Mouse (Mus musculus) right cerebral cortex, adult 18-20 months (tissue): Measurements from ENCODE around the gene Dnm3.

Experiments used
- DNase-seq: peaks from one replicate; pipeline ENCODE4 v3.0.0; 2022; ENCODE audit warnings: mixed read lengths

Dnm3 gene

DNA sequence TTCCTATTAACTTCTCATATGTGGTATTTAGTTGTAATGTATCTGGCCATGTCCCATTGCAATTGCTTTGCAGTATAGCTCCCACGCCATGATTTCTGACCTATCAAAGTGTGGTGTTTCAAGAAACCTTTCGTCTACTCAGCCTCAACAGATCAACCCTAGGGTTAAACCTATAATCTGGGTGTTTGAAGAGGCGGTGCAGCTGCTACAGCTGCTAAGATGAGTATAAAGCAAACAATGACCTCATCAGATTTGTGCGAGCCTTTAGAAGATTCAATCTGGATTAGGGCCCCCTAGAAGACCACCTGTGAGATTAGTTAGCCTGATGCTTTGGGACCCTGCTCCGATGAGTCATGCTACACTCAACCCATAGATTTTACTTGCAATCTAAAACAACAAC, 321.0 kb downstream of the Dnm3 start:
- no peak for DNase-seq

DNA sequence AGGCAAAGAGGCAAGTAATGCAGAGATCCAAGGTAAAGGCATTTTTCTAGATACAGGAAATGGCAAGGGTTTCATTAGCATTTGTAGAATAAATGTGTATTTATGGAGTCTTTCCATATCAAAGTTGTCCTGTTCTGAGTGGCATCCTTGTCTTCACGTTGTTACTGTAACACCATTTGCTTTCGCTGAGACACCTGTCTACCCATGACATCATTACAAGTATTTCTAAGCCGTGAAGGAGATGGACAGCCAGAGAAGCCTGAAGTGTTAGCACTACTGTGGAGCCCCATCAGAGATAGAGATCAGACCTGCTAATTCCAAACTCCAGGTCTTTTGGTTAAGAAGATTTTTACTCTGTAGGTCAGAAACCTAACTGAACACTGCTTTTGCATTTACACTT, 322.3 kb downstream of the Dnm3 start:
- DNase-seq = no peak

DNA sequence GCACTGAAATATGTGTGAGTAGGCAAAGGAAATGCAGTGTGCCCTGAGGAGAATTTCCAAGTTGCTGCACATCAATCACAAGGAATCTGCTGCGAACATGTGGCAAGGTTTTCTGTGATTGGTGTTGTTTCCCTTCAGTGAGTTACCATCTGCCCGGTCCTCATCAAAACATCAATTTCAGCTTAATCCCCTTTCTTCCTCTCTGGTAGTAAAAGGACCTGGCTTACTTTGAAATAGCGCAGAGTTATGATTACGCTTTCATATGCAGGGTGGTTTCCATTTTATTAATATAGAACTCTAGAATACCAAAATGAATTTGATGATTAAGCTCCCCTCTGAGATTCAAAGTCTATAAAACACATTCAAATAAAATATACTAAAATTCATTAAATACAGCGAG, 324.7 kb downstream of the Dnm3 start:
- DNase-seq = no peak

DNA sequence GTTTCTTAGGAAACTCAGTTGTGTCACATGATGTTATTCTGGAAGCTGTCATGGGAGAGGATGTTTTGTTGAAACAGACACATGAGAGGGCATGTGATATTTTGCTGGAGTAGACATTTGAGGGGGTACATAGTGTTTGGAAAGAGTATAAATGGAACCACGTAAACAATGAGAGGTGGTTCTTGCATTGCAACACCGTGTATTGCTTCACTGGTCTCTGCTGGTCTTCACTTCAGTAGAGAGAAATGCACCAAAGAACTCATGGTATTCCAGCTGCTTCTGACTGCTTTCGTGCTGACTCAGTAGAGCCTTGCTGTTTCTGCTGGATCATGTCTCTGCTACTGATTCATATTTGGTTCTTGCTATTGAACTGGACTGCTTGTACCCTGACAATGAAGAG, 328.1 kb downstream of the Dnm3 start:
- DNase-seq = no peak

DNA sequence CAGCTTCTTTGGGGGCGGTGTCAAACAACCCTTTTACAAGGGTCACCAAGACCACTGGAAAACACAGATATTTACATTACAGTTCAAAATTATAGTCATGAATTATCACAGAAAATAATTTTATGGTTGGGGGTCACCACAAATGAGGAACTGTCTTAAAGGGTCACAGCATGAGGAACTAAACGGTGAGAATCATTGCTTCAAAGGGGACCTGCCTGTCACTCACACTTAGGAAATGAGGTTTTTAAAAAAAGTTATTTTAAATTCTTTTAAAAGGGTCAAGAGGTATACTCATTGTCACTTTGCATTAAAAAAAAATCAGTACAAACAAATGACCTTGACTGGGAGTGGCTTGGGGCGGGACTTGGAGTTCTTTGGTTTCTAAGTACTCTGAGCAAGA, 330.3 kb downstream of the Dnm3 start:
- no peak for DNase-seq

DNA sequence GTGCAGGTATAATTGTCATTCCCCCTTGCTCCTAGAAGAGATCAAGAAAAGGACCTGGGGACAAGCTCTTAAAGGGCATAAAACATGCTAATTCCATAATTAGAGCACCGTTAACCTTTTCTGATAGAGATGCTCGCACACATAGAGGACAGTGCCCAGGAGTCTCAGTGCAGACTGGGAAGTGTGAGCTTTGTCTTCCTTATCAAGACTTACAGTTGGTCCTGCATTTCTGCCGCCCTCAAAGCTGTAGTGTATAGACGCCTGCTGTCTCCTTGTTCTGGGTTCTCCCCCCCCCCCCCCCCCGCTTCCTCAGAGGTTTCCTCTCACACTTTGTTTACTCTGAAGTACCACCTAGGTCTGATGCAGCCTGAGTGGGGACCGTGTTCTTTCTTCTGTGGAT, 332.1 kb downstream of the Dnm3 start:
- DNase-seq = no peak

DNA sequence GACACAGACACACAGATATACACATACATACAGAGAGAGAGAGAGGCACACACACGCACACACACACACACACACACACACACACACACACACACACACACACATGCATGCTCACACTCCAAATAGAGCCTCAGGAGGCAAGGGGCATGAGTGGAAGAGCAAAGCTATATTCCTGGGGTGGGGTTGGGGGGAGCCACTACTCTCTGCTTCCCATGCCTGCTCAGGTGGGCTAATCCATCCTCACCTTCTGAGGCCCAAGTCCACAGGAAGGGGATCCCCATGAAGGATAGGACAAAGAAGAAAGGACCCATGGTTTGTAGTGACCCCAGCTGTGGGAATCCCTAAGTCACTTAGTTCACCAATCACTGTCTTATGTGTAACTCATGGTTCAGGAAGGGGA, 332.8 kb downstream of the Dnm3 start:
- DNase-seq = no peak

DNA sequence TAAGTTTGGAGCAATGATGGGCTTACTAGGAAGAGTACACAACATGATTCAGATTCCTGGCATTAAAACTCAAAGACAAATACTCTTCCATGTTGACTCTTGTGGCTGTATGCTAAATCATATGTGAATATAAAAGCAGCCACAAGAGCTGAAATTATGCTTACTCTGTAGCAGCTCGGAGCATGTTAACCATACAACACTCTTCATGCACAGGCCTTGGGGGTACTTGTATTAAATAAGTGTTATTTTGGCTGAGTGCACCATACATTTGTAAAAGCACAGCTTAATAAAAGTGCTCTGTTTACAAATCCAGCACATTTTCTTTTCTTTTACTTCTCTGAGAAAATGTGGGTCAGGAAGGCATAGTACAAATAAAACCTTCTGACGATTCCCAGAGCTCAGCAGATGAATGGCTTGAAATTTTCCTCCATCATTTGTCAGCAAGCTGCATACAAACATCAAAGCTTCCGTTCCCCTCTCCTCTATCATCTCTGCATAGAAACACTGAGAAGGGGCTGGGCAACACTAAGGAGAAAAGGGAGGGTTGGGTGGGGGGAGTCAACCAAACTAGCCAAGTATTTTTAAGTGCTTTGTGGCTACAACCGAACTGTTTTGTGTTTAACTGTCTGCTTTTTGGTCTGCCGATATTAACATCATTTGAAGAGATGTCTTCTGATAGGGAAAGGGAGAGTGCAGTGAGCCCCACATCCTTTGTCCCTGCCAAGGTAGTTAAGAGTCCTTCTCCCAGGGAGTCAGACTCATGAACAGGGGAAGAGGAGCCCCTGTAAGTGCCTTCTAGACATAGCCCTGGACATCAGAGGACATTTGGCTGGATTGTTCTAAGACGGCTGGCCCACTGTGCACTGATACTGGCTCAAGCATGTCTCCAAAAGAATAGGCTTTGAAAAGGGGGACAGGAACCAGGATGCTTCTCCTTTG, 333.6 kb downstream of the Dnm3 start:
- no peak for DNase-seq

DNA sequence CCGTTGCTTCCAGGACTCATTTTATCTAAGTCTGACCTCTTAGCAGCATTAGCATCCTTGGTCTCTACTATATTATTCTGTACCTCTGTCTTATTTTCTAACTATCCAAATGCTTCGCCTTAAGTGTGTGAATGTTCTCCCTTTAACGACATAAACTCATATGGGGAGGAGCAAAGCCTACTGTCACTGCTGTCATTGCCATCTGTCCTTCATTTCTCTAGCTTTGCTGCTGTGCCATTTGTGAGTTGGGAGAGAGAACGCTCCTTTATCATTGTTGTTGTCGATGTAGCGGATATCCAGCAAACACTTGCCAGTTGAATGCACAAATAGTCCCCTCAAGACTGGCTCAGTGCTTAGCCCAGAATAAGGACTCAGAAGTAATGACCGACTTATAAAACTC, 335.5 kb downstream of the Dnm3 start:
- no peak for DNase-seq

DNA sequence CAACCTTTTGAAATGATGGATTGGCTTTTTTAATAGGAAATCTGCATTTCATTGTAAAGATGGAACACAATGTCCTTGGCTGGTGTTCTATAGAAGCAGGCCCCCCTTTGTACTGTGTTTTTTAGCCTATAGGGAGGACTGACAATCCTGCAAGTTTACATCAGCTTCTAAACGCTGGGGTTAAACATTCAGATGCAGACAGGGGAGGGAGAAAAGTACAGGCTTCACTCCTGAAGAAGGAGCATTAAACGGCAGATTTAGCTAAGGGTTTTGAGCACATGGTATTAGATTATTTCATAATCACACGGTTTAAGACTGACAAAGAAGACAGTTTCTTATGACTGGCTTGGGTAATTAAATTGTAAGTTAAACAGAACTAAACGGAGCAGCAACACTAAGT, 341.5 kb downstream of the Dnm3 start:
- no peak for DNase-seq

DNA sequence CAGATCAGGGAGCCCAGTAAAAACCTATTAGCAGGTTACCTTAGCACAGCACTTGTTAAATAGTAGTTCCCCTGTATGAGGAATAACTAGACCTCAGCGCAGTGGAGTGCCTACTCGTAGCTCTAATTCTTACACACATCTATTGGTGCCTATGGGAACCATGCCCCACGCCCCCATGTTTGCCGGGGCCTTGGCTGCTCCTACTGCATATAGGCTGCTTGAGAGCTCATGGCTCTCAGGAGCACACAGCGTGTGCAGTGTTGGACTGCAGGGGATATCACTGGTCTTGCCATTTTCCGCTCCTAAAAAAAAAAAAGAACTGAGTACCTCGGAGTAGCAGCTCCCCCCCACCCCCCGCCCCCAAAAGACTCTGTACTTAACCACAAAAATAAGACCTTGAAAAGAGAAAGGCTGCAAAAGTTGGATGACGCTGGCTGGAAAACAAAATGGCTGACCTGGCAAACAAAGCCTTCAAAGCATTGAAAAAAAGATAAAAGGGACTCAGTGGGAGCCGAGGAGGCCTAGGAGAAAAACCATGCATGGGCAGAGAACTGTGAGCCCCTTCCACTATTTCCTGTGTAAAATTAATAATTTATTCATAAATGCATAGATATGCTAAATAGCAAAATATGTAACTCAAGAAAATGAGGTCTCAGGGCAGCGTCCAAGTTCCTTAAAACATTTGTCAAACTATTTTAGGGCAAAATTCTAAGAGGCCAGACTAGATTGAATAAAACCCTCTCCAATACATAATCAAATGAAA, 342.2 kb downstream of the Dnm3 start:
- no peak for DNase-seq

DNA sequence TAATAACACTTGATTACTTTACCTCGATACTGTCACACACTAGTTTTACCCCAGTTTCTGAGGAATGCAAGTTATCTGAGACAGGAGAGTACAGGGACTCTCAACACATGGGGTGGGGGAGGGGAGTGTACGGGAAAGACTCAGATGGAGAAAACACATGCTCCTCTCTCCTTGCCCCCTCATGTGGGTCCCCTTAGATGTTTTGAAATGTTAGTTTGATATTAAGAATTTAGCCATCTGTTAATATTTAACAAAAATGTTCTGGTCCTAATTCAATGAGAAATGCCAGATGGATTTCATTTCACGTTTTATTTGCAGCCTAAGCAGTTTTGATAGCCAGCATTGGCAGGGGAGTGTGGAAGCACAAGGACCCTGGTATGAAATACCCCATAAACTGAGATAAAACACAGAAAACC, 343.2 kb downstream of the Dnm3 start:
- DNase-seq = no peak

DNA sequence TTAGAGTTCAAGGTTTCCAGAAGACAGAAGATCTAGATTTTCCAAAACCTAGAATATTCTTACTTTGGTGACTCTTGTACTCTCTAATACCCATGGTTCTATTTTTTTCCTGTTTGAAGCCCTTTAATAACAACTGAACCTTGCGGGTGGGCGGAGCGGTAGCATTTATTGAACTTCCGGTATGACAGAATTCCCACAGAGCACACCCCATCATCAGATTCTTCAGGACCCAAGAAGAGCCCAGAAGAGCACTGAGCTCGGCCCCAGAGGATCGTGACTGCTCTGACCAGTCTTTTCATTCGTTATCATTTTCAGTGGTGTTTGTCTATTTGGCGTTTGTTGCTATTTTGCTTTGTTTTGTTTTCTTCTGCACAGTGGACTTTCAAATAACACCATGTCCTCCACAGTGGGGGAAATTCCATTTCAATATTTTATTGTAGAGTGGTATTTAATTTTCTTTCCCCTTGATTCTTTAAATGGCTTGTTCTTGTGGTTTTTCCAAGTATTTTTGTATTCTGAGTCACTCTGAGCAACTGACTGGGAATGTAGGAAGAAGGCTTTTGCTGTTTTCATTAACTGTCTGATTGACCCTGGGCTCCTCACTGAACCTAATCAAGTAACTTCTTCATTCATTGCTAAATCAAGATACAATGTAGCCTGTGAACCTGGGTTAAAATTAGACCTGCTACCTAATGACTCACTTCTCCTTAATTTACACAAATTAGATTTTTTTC, 344.8 kb downstream of the Dnm3 start:
- no peak for DNase-seq

DNA sequence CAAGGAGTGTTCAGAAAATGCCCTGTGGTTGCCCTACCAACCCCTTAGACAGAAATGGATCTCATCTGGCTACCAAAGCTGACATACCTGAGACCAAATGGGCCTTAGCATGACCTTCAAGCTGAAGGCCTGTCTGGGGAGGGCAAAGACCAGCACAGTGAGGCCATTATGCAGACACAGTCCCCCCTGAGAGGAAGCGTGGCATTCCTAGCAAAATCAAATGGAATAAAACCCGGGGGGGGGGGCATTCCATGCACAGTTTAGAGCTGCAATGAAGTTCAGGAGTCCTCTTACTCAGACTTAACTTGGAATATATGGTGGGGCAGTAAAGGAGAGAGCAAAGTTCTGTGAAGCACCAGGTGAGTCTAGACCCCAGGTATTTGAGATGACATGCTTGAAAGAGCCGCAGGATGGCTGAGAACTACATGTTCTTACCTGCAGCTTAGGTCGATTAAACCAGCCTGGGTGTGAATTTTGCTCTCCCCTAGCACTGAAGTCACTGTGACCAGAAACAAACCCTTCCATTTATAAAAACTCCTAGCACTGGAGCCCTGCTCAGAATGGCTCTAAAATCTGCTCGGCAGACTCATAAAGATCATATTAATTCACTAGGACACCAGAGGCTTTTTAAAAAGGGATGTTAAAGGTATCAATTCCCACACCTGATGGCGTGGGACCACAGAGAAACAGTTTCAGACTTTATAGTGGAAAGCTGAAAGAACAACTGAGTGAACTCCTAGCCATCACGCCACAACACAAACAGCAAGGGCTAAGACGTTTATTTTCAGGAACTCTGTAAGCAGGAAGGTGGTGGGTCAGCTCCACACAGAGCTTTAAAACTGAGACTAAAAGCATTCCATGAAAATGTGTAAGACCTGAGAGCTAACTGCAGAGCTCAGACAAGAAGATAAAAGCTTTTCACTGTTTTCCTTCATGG, 350.7 kb downstream of the Dnm3 start:
- DNase-seq = no peak

DNA sequence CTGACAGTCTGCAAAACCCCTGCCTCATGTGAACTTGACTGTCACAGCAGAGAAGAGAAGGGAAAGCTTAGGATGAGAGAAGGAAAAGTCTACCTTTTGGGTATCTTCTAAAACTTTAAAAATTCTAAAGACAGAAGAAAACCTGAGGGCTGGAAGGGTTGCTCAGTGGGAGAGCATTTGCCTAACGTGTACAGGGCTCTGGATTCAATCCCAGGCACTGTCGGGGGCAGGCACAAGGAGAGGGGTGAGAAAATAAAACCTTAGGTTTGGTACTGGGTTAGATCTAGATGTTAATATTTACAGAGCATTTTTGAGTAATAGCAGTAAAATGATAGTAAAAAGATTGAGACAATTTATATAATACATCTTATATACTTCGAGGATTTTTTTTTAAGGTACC, 353.4 kb downstream of the Dnm3 start:
- DNase-seq = no peak

DNA sequence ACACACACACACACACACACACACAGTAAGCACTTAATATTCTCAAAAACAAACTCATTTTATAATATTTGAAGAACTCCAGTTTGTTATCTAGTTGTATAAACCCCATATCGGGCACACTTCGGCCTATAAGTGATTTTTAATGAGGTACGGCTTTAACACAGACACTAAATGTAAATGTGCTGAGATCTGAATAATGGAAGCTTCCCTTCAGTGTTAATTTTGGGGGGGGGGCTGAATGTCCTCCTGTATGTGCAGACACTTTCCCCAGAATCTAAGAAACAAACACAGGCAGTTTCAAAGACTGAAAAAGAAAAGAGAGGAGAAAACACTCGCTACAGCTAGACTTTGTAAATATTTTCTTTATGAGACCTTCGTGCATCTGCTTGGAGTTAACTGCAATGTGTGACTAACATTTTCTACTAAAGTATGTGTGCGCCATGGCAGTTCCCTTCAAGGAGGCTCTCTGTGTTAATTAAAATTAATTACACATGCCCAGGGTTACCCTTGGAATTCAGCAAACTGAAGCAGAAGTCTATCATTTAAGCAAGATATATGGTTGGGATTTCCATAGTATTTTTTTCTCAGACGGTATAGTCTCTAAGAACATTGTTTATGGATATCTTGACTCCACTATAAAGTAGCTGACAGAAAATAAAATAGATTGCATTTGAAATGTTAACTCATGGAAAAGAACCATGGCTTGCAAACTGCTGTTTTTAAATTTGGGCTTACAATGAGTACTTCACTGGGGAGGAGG, 356.2 kb downstream of the Dnm3 start:
- DNase-seq = no peak

DNA sequence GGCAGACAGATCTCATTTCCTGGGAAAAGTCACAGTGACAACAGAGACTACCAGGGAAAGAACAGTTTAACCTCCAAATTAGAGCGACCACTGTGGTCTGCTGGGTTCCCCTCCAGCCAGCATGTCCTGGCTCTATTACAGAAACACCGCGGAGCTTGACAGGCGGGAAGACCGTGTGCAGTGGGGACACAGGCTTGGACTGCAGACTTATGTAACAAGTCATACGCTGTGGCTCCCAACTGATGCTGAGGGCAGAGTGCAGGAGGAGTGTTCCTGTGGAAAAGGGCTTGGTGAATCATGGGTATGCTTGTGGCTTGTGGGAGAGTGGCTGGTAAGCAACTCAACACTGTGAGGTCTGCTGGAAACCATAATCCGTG, 368.4 kb downstream of the Dnm3 start:
- DNase-seq = no peak

DNA sequence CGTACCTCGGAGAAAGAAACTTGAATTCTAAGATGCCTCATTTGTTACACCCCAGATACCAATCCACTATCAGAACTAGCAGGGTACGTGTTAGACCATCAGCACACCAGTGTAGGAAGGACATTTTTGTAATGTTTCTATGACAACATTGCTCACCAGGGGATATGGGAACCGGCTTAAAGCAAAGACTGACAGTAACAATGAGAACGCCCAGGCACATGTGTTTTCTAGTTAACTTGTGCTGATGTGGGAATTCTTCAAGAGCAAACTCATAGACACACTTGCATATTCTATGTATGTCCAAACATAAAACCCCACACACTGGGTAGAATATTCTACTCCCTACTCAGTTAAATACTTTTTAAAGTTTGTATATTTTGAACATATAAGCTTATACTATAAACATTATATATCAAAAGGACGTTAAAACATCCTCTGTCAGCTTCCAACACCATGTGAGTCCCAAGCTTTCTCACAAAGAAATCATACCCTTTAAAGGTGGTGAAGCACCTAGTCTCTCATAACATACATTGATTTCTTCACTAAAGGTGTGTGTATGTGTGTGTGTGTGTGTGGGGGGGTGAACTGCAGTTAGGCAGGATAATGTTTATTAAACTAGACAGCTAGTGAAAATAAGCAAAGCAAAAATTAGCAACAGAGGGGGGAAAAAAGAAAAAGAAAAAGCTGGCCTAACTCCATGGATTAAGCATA, 369.0 kb downstream of the Dnm3 start:
- DNase-seq = no peak

DNA sequence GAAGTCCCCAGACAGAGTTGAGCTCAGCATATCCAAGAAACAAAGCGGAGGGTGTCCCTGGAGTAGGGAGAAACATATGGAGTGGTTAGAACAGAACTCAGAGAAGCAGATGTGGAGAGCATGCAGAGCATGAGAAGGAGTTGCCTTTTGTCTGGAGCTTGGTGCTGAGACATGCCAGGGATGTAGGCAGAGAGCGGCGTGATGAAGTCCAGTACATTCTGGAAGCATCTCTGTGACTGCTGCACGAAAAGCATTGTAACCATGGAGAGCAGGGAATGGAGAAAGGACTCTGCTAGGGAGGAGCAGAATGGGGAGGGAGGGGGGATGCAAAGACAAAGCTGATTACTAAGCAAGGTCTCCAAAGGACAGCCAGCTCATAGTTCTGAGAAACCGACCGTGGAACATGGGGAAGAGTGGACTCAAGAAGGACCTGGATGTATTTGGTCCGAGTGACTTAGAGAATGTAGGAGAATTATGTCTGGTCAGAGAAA, 369.6 kb downstream of the Dnm3 start:
- peak; percentile 50 for DNase-seq

DNA sequence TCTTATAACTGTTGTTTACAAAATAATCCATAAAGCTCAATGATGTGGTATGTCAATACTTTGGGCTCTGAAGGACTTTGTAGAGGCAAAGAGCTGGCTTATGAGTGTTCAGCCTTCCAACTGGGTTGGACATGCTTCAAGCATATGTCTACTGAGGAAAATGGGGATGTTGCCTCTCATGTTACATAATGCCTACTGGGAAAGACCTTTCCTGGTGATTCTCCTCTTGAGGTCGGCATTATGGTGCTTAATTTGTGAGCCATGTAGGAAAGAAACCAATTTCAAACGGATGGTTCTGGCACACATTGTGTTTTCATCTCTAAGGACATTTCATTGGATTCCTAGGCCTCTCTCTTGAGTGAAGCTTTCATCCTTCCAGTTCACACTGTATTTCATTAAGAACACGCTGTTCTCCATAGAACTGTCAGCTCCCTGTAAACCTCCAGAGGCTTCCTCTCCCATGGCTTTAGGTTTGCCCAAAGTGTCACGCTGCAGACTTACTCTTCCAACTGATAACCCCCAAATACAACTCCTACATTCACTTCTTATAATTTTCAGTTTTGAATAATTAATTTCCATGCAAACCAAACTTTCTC, 370.7 kb downstream of the Dnm3 start:
- no peak for DNase-seq
